Mouse (Mus musculus) spleen, adult 18-20 months (tissue): ENCODE results near the gene Phf23.
A peak's percentile ranks its signal among the peaks of the same experiment; 100 is the strongest.

Source experiments
- DNase-seq, 2 experiments: peaks; one replicate each; pipeline ENCODE4 v3.0.0; 2022; ENCODE audit warnings: mixed read lengths in 2 of 2

Phf23 gene

GRCm38 (mm10) chr11:70024151-70024514, 28.6 kb downstream of the Phf23 start:
- DNase-seq = no peak

GRCm38 (mm10) chr11:70026689-70027088, 31.1 kb downstream of the Phf23 start:
- DNase-seq = no peak

- no peak for DNase-seq
Observed at GRCm38 (mm10) chr11:70027397-70027796, 31.8 kb downstream of the Phf23 start.

DNA sequence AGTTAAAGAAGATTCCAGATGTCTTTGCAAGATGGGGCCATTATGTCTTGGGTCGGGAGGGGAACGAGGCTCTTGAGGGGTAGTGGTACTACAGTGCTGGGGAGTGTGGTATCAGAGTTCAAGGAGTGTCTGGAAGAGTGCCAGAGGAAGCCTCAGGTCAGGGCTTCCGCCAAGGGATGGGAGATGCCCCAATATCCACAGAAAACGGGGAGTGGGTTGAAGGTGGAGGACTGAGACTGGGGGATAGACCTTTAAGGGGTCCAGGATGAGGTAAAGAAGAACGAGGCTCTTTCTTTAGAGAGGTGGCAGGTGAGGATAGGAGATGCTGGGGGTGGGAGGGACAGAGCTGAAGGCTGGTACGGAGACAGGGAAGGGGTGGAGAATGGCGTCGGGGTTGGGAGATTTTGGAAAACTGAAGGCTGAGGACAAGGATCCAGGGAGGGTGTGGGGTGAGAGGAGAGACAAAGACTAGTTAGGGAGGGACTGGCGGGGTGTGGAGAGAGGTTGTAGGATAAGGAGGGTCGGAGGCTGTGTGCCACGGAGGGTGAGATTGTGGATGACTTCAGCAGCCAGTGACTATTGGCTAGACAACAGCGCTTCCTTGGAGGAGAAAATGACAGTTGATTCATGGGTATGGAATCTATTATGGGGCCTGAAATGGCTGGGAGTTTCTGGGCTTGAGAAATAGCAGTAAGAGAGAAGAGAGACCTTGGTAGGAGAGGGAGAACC, 33.0 kb downstream of the Phf23 start:
- DNase-seq = no peak

- peak; percentile 65 to 66 for DNase-seq
Observed at GRCm38 (mm10) chr11:70029130-70029801, 33.7 kb downstream of the Phf23 start.

DNA sequence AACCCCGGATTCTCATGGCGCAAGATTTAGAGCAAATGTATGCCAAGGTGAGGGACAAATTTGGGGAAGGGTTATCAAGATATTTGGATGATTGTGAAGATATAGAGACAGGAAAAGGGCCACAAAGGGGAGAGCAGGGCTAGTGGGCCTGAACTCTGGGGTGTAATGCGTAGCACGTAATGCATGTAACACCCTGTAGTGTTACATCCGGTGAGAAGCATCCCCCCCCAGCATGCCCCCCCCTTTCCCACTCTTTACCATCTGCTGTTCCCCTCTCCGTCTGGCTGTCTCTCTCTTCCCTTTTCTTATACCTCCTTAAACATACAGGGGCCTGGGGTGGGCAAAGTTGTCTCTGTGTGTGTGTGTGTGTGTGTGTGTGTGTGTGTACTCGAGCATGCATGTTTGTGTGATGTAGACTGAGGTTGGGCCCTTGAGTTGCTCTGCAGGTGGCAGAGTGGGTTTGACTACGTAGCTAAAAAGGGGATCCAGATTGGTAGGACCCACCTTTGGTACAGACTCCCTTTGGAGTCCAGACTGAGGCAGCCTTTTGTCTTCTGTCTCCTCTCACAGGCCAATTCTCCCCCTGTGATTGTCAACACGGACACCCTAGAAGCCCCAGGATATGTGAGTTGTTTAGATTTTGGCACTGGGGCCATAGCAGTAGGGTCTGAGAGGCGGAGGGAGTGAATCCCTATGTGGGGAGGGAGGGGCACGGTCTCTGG, 34.4 kb downstream of the Phf23 start:
- DNase-seq = no peak

DNA sequence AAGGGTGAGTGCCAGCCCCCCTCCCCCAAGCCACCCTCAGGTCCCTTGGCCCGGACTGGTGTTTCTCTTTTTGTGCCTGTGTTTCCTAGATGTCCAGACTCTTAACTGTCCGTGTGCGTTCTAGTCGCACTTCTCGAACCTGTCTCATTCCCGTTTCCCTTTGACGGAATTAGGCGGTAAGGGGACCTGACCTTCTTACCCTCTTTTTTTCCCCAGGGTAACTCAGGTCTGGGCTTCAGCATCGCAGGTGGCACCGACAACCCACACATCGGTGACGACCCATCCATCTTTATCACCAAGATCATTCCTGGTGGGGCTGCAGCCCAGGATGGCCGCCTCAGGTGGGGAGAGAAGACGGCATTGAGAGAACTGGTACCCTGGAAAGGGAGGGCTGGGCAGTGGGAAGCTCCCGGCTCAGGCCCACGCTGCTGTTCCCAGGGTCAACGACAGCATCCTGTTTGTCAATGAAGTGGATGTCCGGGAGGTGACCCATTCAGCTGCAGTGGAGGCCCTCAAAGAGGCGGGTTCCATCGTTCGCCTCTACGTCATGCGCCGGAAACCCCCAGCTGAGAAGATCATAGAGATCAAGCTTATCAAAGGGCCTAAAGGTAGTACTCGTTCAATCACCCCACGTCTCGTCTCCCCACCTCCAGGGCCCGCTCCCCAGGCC, 35.2 kb downstream of the Phf23 start:
- no peak for DNase-seq

DNA sequence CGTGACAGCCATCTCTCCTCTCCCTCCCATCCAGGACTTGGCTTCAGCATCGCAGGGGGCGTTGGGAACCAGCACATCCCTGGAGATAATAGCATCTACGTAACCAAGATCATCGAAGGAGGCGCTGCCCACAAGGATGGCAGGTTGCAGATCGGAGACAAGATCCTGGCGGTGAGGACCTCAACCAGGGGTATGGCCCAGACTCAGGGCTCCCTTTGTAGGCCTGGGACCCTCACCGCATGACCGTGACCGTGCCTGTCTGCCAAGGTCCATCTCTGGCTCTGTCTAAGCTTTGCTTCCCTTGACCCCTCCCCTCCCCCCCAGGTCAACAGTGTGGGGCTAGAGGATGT, 35.7 kb downstream of the Phf23 start:
- no peak for DNase-seq

GRCm38 (mm10) chr11:70038174-70038573, 42.6 kb downstream of the Phf23 start:
- no peak for DNase-seq

- DNase-seq = no peak
Observed at GRCm38 (mm10) chr11:70039631-70040030, 44.1 kb downstream of the Phf23 start.

DNA sequence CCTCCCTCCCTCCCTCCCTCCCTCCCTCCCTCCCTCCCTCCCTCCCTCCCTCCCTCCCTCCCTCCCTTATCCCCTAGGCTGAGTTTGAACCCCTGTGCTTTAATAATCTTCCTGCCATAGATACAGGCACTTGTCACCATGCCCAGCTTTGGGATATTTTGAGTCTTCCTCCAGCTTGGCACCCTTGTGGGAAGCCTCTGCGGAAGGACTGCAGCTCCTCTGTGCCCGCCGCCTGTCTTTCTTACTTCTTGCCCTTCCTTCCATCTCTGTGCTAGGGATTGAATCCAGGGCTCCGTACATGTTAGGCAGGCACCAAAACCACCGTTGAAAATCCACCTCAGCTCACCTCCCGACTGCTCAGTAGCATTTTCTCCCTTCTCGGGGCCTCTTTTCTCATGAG, 44.6 kb downstream of the Phf23 start:
- no peak for DNase-seq

- no peak for DNase-seq
Observed at GRCm38 (mm10) chr11:70042309-70043085, 46.9 kb downstream of the Phf23 start.

GRCm38 (mm10) chr11:70043665-70044064, 48.1 kb downstream of the Phf23 start:
- no peak for DNase-seq

DNA sequence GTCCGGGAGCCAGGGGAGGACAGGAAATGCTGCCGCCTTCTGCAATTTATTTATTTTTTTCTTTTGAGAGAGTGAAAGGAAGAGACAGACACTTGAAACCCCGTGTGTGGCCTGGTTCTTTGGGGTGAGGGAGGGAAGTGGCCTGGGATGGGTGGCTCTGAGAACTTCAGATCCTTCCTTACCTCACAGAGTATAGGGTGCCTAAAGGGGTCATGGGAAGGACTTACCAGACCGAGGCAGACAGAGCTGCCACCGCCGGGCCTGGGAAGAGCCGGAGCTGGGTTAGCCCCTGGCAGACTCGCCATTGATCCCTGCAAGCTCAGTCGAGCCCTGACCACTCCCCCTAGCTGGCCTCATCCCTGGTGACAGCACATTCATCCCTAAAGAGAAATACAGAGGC, 49.9 kb downstream of the Phf23 start:
- DNase-seq = no peak

DNA sequence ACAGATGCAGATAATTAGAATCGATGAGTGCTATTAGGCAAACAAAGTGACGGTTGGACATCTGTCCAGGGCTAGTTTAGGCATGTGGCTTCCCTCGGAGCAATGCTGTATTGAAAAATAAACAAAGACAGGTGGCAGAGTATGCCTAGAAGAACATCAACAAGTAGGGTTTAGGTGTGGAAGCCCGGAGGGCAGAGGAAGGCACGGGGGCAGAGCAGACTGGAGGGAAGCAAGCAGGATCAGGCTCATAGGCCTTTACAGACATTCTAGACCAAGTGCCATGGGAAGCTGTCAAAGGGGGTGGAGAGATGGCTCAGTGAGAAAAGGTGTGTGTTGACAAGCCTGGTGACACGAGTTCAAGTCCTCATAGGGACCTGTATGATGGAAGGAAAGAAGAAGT, 53.8 kb downstream of the Phf23 start:
- no peak for DNase-seq
